In the genomic region with DNA sequence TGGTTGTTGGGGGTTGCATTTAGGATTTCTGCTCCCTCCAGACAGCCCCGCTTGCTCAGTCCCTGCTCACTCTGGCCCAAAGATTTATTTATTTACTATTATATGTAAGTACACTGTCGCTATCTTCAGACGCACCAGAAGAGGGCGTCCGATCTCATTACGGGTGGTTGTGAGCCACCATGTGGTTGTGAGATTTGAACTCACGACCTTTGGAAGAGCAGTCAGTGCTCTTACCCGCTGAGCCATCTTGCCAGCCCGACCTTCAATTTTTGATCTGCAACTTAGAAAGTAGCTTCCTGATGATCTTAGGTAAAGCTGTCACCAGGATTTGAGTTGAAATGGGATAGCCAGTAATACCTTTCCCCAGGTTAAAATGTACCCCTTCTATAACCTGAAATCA, we compare ENCODE assay signal across 13 mouse cellular contexts. TPM values are rescaled to one million over a fixed set of nuclear protein-coding genes. Genes with fewer than 3 reads are reported as not detected.
A peak's percentile ranks its signal among the peaks of the same experiment; 100 is the strongest.
DNase-seq lines count a peak whose midpoint lies in the region; ATAC-seq and TF ChIP-seq lines count a peak whose summit lies in the region.
"Had no signal": no experiment of that assay in that cellular context is flagged by ENCODE, and none has a peak within 500 bp of the region (broad histone marks: within the 10 kb centered on the region; RNA-seq: fewer than 3 reads in every experiment).

No protein-coding gene starts in this region.

- H3K4me2 ChIP-seq in forebrain, postnatal 0 days (ENCODE audit: low read depth), result no peak overlapping the region
- H3K4me2 ChIP-seq in forebrain, embryonic 14.5 days (ENCODE audit: low read length), result no peak overlapping the region
- H3K4me2 ChIP-seq in liver, embryonic 14.5 days (ENCODE audit: low read depth), result no peak overlapping the region
- H3K4me2 ChIP-seq in liver, embryonic 12.5 days, result no peak overlapping the region

- no peak for TF ChIP-seq EP300 in liver, embryonic 14.5 days (IDR thresholded peaks at IDR 0.05; ENCODE audit: low read depth)

- no peak overlapping the region for H3K27ac ChIP-seq in forebrain, postnatal 0 days (ENCODE audit: low read depth, low read length)
- H3K27ac ChIP-seq in forebrain, embryonic 14.5 days (ENCODE audit: low read depth, low read length), result no peak overlapping the region
- H3K27ac ChIP-seq in liver, embryonic 14.5 days, result no peak overlapping the region
- no peak overlapping the region for H3K27ac ChIP-seq in liver, embryonic 12.5 days
- H3K27ac ChIP-seq: embryonic facial prominence, embryonic 13.5 days had no signal

- H3K9ac ChIP-seq in forebrain, postnatal 0 days, result no peak overlapping the region
- H3K9ac ChIP-seq in forebrain, embryonic 14.5 days (ENCODE audit: low read length), result no peak overlapping the region
- no peak overlapping the region for H3K9ac ChIP-seq in liver, embryonic 14.5 days (replicated peaks)
- H3K9ac ChIP-seq in liver, embryonic 12.5 days, result no peak overlapping the region
- H3K9ac ChIP-seq: embryonic facial prominence, embryonic 13.5 days had no signal

- no peaks in the 10 kb centered on the region for H3K36me3 ChIP-seq in forebrain, postnatal 0 days (ENCODE audit: insufficient read depth)
- no peaks in the 10 kb centered on the region for H3K36me3 ChIP-seq in forebrain, embryonic 14.5 days (ENCODE audit: control insufficient read depth, insufficient read depth, low read length)
- no peaks in the 10 kb centered on the region for H3K36me3 ChIP-seq in liver, embryonic 14.5 days (replicated peaks; ENCODE audit: control insufficient read depth, insufficient read depth, low read depth)
- no peaks in the 10 kb centered on the region for H3K36me3 ChIP-seq in liver, embryonic 12.5 days
- H3K36me3 ChIP-seq: embryonic facial prominence, embryonic 13.5 days had no signal

- WGBS in forebrain, postnatal 0 days, result 79% methylated on average over 9 of the region's 9 CpGs
- WGBS in forebrain, embryonic 14.5 days, result 81% methylated on average over 9 of the region's 9 CpGs
- 71% methylated on average over 9 of the region's 9 CpGs for WGBS in liver, embryonic 14.5 days (ENCODE audit: insufficient replicate concordance)
- 73% methylated on average over 9 of the region's 9 CpGs for WGBS in liver, embryonic 12.5 days (ENCODE audit: insufficient replicate concordance)

- peak; percentile 36; the same call in 1 of the 2 replicates for TF ChIP-seq CTCF in forebrain, postnatal 0 days (IDR thresholded peaks at IDR 0.05; ENCODE audit: low read depth)
- peak; percentile 47 for TF ChIP-seq CTCF in liver, embryonic 14.5 days (IDR thresholded peaks at IDR 0.05; ENCODE audit: low read depth)

- H3K27me3 ChIP-seq in forebrain, postnatal 0 days (ENCODE audit: insufficient read depth, low read length), result no peaks in the 10 kb centered on the region
- no peaks in the 10 kb centered on the region for H3K27me3 ChIP-seq in forebrain, embryonic 14.5 days (replicated peaks; ENCODE audit: control insufficient read depth, insufficient read depth, low read length)
- H3K27me3 ChIP-seq in liver, embryonic 14.5 days (ENCODE audit: control insufficient read depth, insufficient read depth, low read length), result peaks cover 9% of the 10 kb centered on the region
- H3K27me3 ChIP-seq in liver, embryonic 12.5 days (replicated peaks), result peaks cover 9% of the 10 kb centered on the region; the same call in 1 of the 2 replicates

- no peak for ATAC-seq in forebrain, postnatal 0 days
- ATAC-seq in forebrain, embryonic 14.5 days, result no peak
- no peak for ATAC-seq in liver, embryonic 14.5 days (ENCODE audit: insufficient read depth)
- no peak for ATAC-seq in liver, embryonic 12.5 days
- ATAC-seq in erythroblast, adult 5-6 weeks (replicated peaks; ENCODE audit: low FRiP score, poor library complexity, severe bottlenecking), result no peak
- ATAC-seq: forebrain, embryonic 16.5 days had no signal

- H3K4me1 ChIP-seq in forebrain, postnatal 0 days (ENCODE audit: insufficient read depth), result 0 out of 2 replicates have a peak, but pooled peaks cover 12% of the 10 kb centered on the region
- H3K4me1 ChIP-seq in forebrain, embryonic 14.5 days (ENCODE audit: control insufficient read depth, insufficient read depth, low read length), result peaks cover 11% of the 10 kb centered on the region; the same call in 1 of the 2 replicates
- H3K4me1 ChIP-seq in liver, embryonic 14.5 days (replicated peaks; ENCODE audit: control insufficient read depth in 2 of 2, insufficient read depth in 2 of 2, low read length in 1 of 2), result peaks cover 3 to 9% of the 10 kb centered on the region in 2 experiments; a peak in 3 of 4 replicates
- H3K4me1 ChIP-seq in liver, embryonic 12.5 days, result peaks cover 39% of the 10 kb centered on the region

- DNase-seq in forebrain, postnatal 0 days, result no peak
- DNase-seq in forebrain, embryonic 14.5 days (ENCODE audit: low spot score), result no peak
- DNase-seq in liver, embryonic 14.5 days (ENCODE audit: low read depth in 3 of 3, low spot score in 3 of 3), result no peak
- DNase-seq in 416B (ENCODE audit: low read depth) (peak; percentile 45), ZHBTc4 (ENCODE audit: low read depth, low spot score) (peak; percentile 33)
- no peak for DNase-seq in embryo, embryonic 9.5 days (ENCODE audit: extremely low spot score)
- DNase-seq: heart, postnatal 10 days; layer of hippocampus, postnatal 36 days; retina, postnatal 1 day had no signal

- no peaks in the 10 kb centered on the region for H3K9me3 ChIP-seq in forebrain, postnatal 0 days (ENCODE audit: low read length)
- no peaks in the 10 kb centered on the region for H3K9me3 ChIP-seq in forebrain, embryonic 14.5 days (replicated peaks; ENCODE audit: control insufficient read depth, low read length)
- H3K9me3 ChIP-seq in liver, embryonic 14.5 days (ENCODE audit: control insufficient read depth, low read length), result no peaks in the 10 kb centered on the region
- no peaks in the 10 kb centered on the region for H3K9me3 ChIP-seq in liver, embryonic 12.5 days (replicated peaks)
- H3K9me3 ChIP-seq: embryonic facial prominence, embryonic 13.5 days had no signal

- H3K4me3 ChIP-seq in forebrain, postnatal 0 days (ENCODE audit: low read depth, low read length), result no peak overlapping the region
- no peak overlapping the region for H3K4me3 ChIP-seq in forebrain, embryonic 14.5 days (ENCODE audit: low read depth, low read length)
- H3K4me3 ChIP-seq in liver, embryonic 14.5 days (ENCODE audit: insufficient read depth in 1 of 2, low read depth in 2 of 2, low read length in 2 of 2), result no peak overlapping the region
- H3K4me3 ChIP-seq in liver, embryonic 12.5 days, result no peak overlapping the region
- H3K4me3 ChIP-seq: embryonic facial prominence, embryonic 13.5 days had no signal

RNA-seq across cellular contexts. Expression of gene Cfap97, which starts 1.8 kb away (rescaled TPM):
- total RNA-seq in forebrain, postnatal 0 days (2014; rRNA removed), result 17.5 and 24.4 TPM in 2 replicates
- 15.4 and 22.1 TPM in 2 replicates for polyA plus RNA-seq in forebrain, postnatal 0 days (2015; fragmentation: Nextera tagmentation; extraction: Ambion mirVana)
- polyA plus RNA-seq in forebrain, embryonic 14.5 days (2014; fragmentation: Nextera tagmentation; extraction: Ambion mirVana), result 20.8 and 23.0 TPM in 2 replicates
- polyA plus RNA-seq in liver, embryonic 14.5 days (2012; rRNA removed), result 2.7 and 3.9 TPM in 2 replicates
- polyA plus RNA-seq in liver, embryonic 14.5 days (2014; fragmentation: Nextera tagmentation; extraction: Ambion mirVana), result 7.2 and 7.4 TPM in 2 replicates
- 12.1 and 12.5 TPM in 2 replicates for polyA plus RNA-seq in liver, embryonic 12.5 days (2016; fragmentation: Nextera tagmentation; extraction: Ambion mirVana)
- 14.6 and 15.4 TPM in 2 replicates for total RNA-seq in erythroblast, adult 5-6 weeks (2015; ENCODE audit: low replicate concordance)
- 5.0 and 5.3 TPM in 2 replicates for total RNA-seq in erythroblast, adult 5-6 weeks (2017; ENCODE audit: low replicate concordance)

RNA-seq across cellular contexts. Expression of gene Snx25, which starts 2.2 kb away (rescaled TPM):
- 34.9 and 44.7 TPM in 2 replicates for total RNA-seq in forebrain, postnatal 0 days (2014; rRNA removed)
- polyA plus RNA-seq in forebrain, postnatal 0 days (2015; fragmentation: Nextera tagmentation; extraction: Ambion mirVana), result 7.5 and 7.7 TPM in 2 replicates
- polyA plus RNA-seq in forebrain, embryonic 14.5 days (2014; fragmentation: Nextera tagmentation; extraction: Ambion mirVana), result 7.4 and 8.0 TPM in 2 replicates
- 2.2 and 4.2 TPM in 2 replicates for polyA plus RNA-seq in liver, embryonic 14.5 days (2012; rRNA removed)
- polyA plus RNA-seq in liver, embryonic 14.5 days (2014; fragmentation: Nextera tagmentation; extraction: Ambion mirVana), result 4.3 and 4.7 TPM in 2 replicates
- polyA plus RNA-seq in liver, embryonic 12.5 days (2016; fragmentation: Nextera tagmentation; extraction: Ambion mirVana), result 5.7 and 6.2 TPM in 2 replicates
- 6.9 and 8.4 TPM in 2 replicates for total RNA-seq in erythroblast, adult 5-6 weeks (2015; ENCODE audit: low replicate concordance)
- total RNA-seq in erythroblast, adult 5-6 weeks (2017; ENCODE audit: low replicate concordance), result 4.3 and 10.1 TPM in 2 replicates

Comparison
In these comparisons a context has a peak if more than half of its experiments do, and no peak if none do; other contexts are left out.
1. DNase-seq: peak in 416B (single experiment) and ZHBTc4 (single experiment); none in forebrain, postnatal 0 days (single experiment), forebrain, embryonic 14.5 days (single experiment), liver, embryonic 14.5 days (0 of 3) and embryo, embryonic 9.5 days (single experiment).